Mouse (Mus musculus): Measurements from ENCODE around the gene Wdr20rt.

- no peak for TF ChIP-seq CTCF (conservative IDR thresholded peaks at IDR 0.05; ENCODE audit: low read length)
- TF ChIP-seq NANOG (IDR thresholded peaks at IDR 0.05; ENCODE audit: borderline replicate concordance, low read length), result no peak
- no peak for TF ChIP-seq POU5F1 (IDR thresholded peaks at IDR 0.05; ENCODE audit: borderline replicate concordance, low read length)
Observed at GRCm38 (mm10) chr12:65228628-65229027, 3.3 kb downstream of the Wdr20rt start.
